Mouse (Mus musculus): Measurements from ENCODE around the gene Brsk1.

Brsk1 gene

GRCm38 (mm10) chr7:4670655-4671255, 19.6 kb upstream of the Brsk1 start:
- no peak for DNase-seq

DNA sequence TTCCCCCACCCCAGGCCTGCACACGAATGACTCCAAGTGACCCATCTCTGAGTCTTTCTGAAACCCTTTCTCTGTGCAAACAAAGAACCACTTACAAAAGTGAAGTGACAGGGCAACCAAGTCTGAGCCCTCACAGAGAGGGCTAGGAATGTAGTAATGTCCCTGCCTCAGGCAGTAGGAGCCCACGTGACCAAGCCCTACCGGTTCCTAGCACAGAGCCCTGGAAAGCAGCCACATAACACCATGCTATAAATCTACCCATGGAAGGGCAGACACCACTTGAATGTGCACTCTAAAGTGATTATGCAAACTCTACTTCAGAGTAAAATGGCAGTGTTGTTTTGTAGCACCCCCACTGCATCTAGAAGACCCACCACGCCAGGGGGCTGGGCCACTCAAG, 18.4 kb upstream of the Brsk1 start:
- DNase-seq, result peak; percentile 55

GRCm38 (mm10) chr7:4674114-4674731, 16.2 kb upstream of the Brsk1 start:
- no peak for DNase-seq

- no peak for DNase-seq
These were observed 15.2 kb upstream of the Brsk1 start for GRCm38 (mm10) chr7:4675200-4675599.

GRCm38 (mm10) chr7:4683307-4683706, 7.1 kb upstream of the Brsk1 start:
- no peak for DNase-seq

DNA sequence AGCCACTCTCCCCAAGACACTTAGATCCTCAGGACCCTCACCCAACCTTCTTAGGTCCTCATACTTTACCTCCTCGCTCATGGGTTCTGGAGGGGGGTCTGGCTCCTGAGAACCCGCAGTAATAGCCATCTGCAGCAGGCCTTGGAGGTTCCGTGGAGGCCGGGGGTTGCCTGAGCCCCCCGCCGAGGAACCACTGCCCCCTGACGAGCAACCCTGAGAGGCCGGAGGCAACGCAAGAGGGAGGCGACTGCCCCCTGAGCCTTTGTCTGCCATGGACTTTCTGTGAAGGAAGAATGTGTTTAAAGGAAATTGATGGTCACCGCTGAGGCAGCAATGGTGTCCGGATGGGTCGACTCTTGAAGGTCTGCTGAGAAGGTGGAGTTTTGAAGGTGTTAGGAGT, 6.2 kb upstream of the Brsk1 start:
- no peak for DNase-seq

DNA sequence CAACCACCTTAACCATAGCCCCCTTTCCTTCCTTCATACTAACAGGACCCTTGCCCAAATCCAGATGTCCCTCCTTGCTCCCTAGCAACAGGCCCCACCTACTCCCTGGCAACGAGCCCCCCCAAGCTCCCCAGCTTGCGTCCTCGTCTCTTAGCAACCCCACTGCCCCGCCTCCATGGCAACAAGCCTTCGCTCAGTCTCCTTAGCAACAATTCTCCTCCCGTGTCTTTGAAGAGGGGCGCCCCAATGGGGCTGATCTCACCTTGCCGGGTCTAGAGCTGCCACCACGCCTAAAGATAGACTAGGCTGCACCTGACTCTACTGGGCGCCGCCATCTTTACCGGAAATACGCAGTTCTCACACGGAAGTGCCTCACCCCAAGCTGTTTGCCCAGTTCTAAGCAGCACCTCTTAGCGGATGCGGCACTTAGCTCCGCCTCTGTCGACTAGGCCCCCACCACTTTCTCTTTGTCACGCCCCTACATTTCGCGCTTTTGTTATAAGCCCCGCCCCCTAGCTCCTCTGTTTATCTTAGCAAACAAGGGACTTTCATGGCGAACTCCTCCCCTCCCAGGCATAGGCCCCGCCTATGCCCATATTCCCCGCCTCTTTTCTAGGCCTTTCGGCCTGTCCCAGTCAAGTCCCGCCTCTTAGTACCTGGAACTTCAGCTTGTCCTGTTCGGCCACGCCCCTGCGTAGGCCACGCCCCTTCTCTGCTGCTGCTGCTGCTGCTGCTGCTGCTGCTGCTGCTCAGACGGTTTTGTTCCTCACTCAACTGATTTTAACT, 5.6 kb upstream of the Brsk1 start, which contains the start of gene Hspbp1:
Hspbp1 (minus strand) TSS at position 437 of the 786 bp plus-strand sequence.
- DNase-seq, result peak; percentile 99

GRCm38 (mm10) chr7:4690951-4691653, 698 bp downstream of the Brsk1 start:
- no peak for DNase-seq

DNA sequence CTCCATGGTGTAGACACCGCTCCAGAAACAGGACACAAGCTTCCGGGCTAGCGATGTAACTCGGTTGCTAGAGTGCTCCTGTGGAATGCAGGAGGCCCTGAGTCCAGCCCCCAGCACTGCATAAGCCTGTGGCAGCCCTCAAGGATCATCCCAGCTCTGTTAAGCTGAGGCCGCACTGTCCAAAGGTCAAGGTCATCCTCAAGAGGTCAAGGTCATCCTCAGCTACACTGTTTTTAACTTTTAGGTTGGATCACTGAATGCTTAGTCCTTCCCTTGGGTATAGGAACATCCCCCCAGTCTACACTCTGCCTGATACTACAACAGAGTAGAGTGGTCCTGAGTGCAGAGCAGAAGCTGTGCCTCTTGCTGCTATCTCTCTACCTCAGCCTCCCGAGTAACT, 2.6 kb downstream of the Brsk1 start:
- no peak for DNase-seq

DNA sequence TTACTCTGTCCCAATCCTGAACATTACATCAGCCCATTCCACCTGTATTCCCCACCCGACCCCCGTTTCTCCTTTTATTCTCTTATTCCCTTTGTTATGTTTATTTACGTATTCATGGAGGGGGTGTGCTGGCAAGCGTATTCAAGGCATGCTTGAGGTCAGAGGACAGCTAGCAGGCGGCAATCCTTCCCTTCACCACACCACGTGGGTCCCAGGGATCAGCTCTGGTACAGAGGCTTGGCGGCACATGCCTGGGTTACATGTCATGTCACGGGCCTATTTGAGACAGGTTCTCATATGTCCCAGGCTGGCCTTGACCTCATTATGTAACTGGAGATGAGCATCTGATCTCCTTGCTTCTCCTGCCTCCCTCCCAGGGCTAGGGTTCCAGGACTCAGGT, 11.9 kb downstream of the Brsk1 start:
- DNase-seq, result no peak

GRCm38 (mm10) chr7:4703195-4703594, 12.8 kb downstream of the Brsk1 start:
- DNase-seq, result no peak

- DNase-seq, result no peak
These were observed 14.7 kb downstream of the Brsk1 start for GRCm38 (mm10) chr7:4705098-4705497.

DNA sequence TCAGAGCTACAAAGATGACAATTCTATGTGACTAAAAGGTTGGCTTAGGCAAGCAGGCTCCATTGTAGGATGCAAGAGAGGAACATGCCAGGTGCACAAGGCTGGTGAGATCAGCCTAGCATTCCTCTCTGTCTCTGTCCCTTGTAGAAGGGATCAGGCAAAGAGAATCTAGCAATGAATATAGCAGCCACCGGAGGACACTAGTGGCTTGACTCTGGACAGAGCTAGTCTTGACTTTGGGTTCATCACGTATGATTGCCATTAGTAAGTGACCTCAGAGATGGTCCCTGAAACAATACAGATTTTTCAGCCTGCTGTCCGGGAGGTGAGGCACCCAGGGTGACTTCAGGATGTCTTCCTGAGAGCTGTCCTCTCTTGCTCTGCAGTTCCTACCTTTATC, 22.2 kb downstream of the Brsk1 start:
- no peak for DNase-seq

GRCm38 (mm10) chr7:4716955-4717354, 26.6 kb downstream of the Brsk1 start:
- DNase-seq, result no peak

DNA sequence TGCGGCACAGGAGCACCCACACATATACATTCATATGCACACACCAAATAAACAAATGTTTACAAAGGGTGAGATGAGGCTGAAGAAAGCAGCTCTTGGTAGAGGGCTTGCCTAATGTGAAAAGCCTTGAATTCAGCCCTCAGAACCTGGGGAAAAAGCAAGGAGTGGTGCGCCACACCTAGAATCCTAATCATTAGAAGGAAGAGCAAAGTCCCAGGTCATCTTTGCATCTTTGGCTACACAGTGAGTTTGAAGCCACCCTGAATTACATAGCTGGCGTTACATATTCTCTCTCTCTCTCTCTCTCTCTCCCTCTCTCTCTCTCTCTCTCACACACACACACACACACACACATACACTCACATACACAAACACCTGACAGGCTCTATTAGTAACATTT, 28.9 kb downstream of the Brsk1 start:
- DNase-seq, result no peak

DNA sequence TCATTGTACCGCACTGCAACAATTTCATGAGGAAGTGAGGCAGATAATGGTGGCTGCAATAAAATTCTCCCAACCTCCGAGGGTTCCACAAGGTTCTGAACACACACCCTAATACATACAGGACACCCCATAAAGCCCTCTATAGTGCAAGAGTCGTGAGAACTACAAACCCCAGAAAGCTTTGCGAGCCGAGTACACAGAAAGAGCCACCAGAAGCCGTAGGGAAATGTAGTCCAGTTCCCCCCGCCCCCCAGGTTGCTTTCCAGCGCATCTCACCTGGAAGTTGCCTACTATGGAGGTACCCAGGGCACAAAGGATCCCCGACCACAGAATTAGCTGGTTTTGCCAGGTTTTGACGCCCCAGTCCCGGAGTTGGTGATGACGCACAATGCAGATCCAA, 33.1 kb downstream of the Brsk1 start:
- DNase-seq, result no peak

- no peak for DNase-seq
These were observed 34.0 kb downstream of the Brsk1 start for GRCm38 (mm10) chr7:4724359-4724758.

GRCm38 (mm10) chr7:4725169-4725568, 34.8 kb downstream of the Brsk1 start, which contains the start of gene Tmem150b:
Tmem150b (minus strand) TSS chr7:4725249.
- DNase-seq, result no peak

- DNase-seq, result no peak
These were observed 40.7 kb downstream of the Brsk1 start for GRCm38 (mm10) chr7:4731090-4731489.

DNA sequence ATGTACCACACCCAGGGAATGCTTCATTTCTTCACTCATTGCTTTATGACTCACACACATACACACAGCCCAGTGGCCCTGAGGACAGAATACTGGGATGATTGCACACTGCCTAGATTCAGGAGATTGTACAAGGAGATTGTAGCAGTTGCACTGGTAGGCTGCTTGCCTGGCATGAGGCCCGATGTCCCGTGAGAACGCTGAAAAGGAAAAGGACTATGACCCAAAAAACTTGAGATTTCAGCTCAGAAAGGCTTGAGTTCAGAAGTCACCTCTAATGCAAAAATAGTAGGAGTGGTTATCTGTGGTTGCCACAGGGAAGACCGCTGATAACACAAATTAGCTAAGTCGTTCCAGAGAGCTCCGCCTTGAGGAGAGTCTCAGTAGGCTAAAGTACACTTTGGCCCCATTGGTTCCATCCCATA, 42.6 kb downstream of the Brsk1 start:
- DNase-seq, result peak; percentile 57

DNA sequence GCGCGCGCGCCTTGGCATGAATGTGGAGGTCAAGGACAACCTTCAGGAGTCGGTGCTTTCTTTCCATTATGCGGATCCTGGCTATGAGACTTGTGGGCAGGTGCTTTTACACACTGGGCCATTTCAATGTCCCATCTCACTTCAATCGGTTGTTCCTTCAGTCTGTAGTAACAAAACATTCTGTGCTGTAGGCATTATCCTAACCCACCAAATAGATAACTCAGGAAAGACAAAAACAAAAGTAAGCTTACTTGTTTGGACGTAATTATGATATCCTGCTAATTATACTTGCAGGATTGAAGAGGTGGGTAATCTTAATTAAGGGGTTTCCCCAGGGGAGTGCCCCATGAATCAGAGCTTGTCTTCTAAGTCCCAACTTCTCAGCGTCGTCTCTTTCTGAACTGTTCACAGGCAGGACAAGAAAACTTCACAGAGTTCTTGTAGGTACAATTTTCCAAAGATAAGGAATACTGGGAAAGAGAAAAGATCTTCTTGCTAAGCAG, 48.7 kb downstream of the Brsk1 start:
- no peak for DNase-seq

DNA sequence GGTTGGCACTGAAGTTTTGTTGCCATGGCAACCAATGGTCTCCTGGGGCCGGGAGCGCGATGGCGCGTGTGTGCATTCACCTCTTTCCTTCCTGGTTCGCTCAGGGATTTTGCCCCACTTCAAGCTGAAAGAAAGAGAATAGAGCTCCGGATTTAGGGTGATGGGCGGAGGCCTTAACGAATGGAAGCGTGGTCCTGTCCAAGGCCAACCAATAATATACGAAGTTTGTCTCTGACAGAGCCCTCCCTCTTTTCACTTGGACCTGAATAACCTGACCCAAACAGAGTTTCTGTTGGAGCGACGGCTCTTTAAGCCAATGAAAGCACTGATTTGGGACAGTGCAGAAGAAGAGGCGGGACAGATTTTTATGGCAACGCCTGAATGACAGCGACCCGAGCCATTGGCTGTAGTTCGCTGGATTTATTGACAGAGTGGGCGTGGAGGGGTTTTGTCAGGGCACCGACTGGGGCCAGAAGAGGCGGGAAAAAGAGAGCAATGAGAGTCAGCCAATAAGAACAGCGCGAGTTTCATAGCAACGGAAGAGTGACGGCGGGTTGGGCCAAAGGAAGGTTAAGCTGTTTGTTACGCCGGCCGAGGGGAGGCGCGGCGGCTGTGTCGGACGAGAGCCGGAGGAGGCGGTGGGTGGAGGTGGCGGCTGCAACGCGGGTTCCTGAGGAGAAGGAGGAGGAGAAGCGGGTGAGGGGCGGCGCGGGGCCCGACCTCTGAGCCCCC, 49.3 kb downstream of the Brsk1 start, which contains the start of gene Kmt5c:
Kmt5c (plus strand) TSS at position 572 of the 732 bp plus-strand sequence.
- DNase-seq, result peak; percentile 100

Data from kidney, adult 11 months (tissue).